Mouse (Mus musculus): ENCODE measurements around the gene Slc7a6. TPM values are rescaled to one million over a fixed set of nuclear protein-coding genes. Genes with fewer than 3 reads are reported as not detected.

The Slc7a6 gene
- polyA plus RNA-seq, 1 experiment from 2014 or later, result 77.2 TPM

DNA sequence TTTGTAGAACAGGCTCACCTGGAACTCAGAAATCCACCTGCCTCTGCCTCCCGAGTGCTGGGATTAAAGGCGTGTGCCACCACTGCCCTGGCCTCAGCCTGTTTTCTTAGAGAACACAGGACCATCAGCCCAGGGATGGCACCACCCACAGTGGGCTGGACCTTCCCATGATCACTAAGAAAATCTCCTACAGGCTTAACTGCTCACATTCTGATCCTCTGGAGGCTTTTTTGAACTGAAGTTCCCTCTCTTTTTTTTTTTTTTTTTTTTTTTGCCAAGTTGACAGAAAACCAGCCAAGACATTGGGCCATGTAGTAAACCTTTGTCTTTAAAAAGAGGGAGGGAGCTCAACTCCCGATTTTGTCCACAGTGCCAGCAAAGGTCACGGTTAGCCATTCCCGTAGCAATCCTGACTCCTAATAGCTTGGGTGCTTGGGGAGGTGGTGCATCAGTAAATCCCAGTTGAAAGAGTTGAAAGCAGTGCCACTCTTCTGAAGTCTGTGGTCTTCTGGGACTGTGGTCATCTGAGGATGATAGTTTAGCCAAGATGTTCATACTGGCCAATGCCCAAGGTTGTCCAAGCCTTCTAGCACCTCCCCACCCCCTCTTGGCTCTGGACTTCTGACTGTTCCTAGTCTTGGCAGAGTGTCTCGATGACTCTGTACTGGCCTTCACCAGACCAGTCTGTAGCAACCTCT lies 20.6 kb upstream of the Slc7a6 start:
- Histone ChIP-seq H3K27ac (no peak overlapping the region), H3K9ac (no peak overlapping the region), H3K9me3 (replicated peaks) (no peaks in the 10 kb centered on the region), H3K4me3 (no peak overlapping the region), H3K4me1 (peaks cover 8% of the 10 kb centered on the region), H3K36me3 (ENCODE audit: poor library complexity, severe bottlenecking) (no peaks in the 10 kb centered on the region), H3K4me2 (no peak overlapping the region), H3K27me3 (no peaks in the 10 kb centered on the region)
- no peak for ATAC-seq
- 88% methylated on average over 6 of the region's 6 CpGs for WGBS

DNA sequence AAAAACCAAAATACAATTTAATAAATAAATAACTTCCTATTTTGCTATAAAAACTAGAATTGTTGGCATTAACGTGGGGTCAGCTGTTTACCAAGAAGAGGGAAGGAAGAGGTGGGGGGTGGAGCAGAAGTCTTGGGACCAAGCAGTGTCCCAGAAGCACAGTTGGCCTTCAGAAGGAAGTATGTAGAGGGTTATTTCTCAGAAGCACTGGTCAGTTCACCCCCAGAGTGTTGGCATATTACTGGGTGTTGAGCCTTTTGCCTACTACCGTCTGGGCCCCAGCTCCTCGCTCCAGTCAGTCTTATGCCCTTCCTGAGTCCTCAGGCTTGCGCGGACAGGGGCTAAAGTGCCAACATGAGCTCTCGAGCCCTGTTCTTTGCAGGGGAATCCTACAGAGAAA lies 19.6 kb upstream of the Slc7a6 start:
- Histone ChIP-seq H3K9ac (no peak overlapping the region), H3K27me3 (no peaks in the 10 kb centered on the region), H3K27ac (no peak overlapping the region), H3K9me3 (replicated peaks) (no peaks in the 10 kb centered on the region), H3K36me3 (ENCODE audit: poor library complexity, severe bottlenecking) (no peaks in the 10 kb centered on the region), H3K4me3 (no peak overlapping the region), H3K4me2 (no peak overlapping the region), H3K4me1 (peaks cover 8% of the 10 kb centered on the region)
- WGBS, result 92% methylated on average over 6 of the region's 6 CpGs
- ATAC-seq, result no peak

- H3K4me3 ChIP-seq, result peak within 1 kb of the TSS; percentile 83
- no peaks in the 10 kb centered on the region for H3K9me3 ChIP-seq (replicated peaks)
- peaks cover 8% of the 10 kb centered on the region; the same call in 1 of the 2 replicates for H3K36me3 ChIP-seq (ENCODE audit: poor library complexity, severe bottlenecking)
- peak within 1 kb of the TSS; percentile 79 for H3K9ac ChIP-seq
- peaks cover 8% of the 10 kb centered on the region for H3K4me1 ChIP-seq
- peak within 1 kb of the TSS; percentile 78 for H3K4me2 ChIP-seq
- ATAC-seq, result peak; percentile 100
- no peaks in the 10 kb centered on the region for H3K27me3 ChIP-seq
- 2% methylated on average over 38 of the region's 38 CpGs for WGBS
- H3K27ac ChIP-seq, result 0 out of 2 replicates have a peak within 1 kb of the TSS, but pooled peaks have one; percentile 19
Observed at GRCm38 (mm10) chr8:106149801-106150652, 18.6 kb upstream of the Slc7a6 start, which contains the start of gene Pla2g15. Gene Pla2g15, plus strand, starts transcription at chr8:106150399.

DNA sequence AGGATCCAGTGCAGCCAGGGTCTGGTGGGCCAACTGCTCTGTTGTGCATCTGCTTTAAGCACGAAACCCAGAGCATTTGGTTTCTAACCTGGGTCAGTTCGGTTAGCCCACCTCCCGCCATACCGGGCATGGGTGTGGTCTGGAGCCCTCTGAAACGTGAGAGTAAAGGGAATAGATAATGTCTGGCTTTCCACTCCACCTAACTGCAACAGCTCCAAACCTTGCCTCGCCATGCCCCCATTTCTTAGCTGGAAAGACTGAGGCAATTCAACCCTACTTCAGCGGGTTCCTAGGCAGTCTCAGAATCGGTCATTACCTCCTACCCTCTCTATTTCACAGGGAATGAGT lies 18.0 kb upstream of the Slc7a6 start:
- no peak for ATAC-seq
- H3K4me1 ChIP-seq, result peaks cover 8% of the 10 kb centered on the region

GRCm38 (mm10) chr8:106151041-106151440 lies 17.6 kb upstream of the Slc7a6 start:
- Histone ChIP-seq H3K4me2 (peak overlapping the region; percentile 78), H3K9me3 (replicated peaks) (no peaks in the 10 kb centered on the region), H3K27me3 (no peaks in the 10 kb centered on the region), H3K4me1 (peaks cover 8% of the 10 kb centered on the region), H3K27ac (no peak overlapping the region), H3K4me3 (peak overlapping the region; percentile 83), H3K36me3 (ENCODE audit: poor library complexity, severe bottlenecking) (peaks cover 14% of the 10 kb centered on the region; the same call in 1 of the 2 replicates), H3K9ac (peak overlapping the region; percentile 79)
- 82% methylated on average over 9 of the region's 9 CpGs for WGBS
- ATAC-seq, result no peak

More for the DNA sequence above, 18.0 kb upstream of the Slc7a6 start:
- 20% methylated on average over 8 of the region's 8 CpGs for WGBS
- peak overlapping the region; percentile 83 for H3K4me3 ChIP-seq
- H3K27me3 ChIP-seq, result no peaks in the 10 kb centered on the region
- 0 out of 2 replicates have a peak overlapping the region, but pooled peaks have one; percentile 19 for H3K27ac ChIP-seq
- no peaks in the 10 kb centered on the region for H3K9me3 ChIP-seq (replicated peaks)
- peak overlapping the region; percentile 78 for H3K4me2 ChIP-seq
- H3K9ac ChIP-seq, result peak overlapping the region; percentile 79
- peaks cover 11% of the 10 kb centered on the region; the same call in 1 of the 2 replicates for H3K36me3 ChIP-seq (ENCODE audit: poor library complexity, severe bottlenecking)

DNA sequence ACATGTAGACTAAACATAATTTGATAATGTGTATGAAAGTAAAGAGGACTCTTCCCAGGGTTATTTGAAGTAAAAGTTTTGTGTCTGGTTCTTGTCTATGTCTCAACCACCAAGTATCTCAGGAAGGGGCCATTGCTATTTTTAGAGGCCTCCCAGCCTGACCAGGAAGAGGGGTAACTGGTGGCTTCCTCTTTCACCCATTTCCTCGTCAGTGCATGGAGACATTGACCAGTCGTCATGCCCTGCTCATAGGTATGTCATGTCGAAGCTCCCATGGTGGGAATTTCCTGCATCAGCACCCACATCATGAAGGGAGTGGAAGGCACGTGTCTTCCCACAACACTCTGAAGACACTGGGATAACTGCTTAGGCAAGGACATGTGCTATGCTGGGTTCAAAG lies 15.8 kb upstream of the Slc7a6 start:
- no peaks in the 10 kb centered on the region for H3K27me3 ChIP-seq
- no peaks in the 10 kb centered on the region for H3K9me3 ChIP-seq (replicated peaks)
- peaks cover 23% of the 10 kb centered on the region for H3K36me3 ChIP-seq (ENCODE audit: poor library complexity, severe bottlenecking)
- no peak overlapping the region for H3K9ac ChIP-seq
- WGBS, result 85% methylated on average over 4 of the region's 4 CpGs
- H3K4me2 ChIP-seq, result no peak overlapping the region
- no peak overlapping the region for H3K4me3 ChIP-seq
- ATAC-seq, result no peak
- peaks cover 8% of the 10 kb centered on the region for H3K4me1 ChIP-seq
- no peak overlapping the region for H3K27ac ChIP-seq

- no peaks in the 10 kb centered on the region for H3K4me1 ChIP-seq
- 98% methylated on average over 1 of the region's 1 CpGs for WGBS
- peaks cover 60% of the 10 kb centered on the region for H3K36me3 ChIP-seq (ENCODE audit: poor library complexity, severe bottlenecking)
- no peak overlapping the region for H3K4me3 ChIP-seq
- no peak for ATAC-seq
- H3K9ac ChIP-seq, result no peak overlapping the region
- no peaks in the 10 kb centered on the region for H3K27me3 ChIP-seq
- H3K9me3 ChIP-seq (replicated peaks), result no peaks in the 10 kb centered on the region
- H3K27ac ChIP-seq, result no peak overlapping the region
- no peak overlapping the region for H3K4me2 ChIP-seq
Observed at GRCm38 (mm10) chr8:106157419-106157818, 11.2 kb upstream of the Slc7a6 start.

DNA sequence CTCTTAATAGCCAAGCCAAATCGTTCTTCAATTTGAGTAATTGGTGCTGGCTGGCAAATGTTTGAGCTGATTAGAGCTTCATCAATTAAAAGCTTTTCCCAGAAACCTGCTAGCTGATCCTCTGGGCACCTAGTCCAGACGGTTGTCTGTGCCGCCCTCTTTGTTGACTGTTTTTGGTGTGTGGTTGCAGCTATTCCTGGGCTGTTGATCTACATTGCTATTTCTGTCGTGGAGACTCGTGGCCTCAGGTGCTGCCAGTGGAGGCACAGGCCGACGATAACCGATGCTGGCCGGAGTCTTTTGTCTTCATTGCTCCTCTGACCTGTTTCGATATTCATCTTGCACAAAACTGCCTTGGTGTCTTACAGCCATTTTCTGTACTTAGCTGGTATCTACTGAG lies 10.3 kb upstream of the Slc7a6 start:
- H3K9ac ChIP-seq, result no peak overlapping the region
- no peak overlapping the region for H3K4me3 ChIP-seq
- H3K27me3 ChIP-seq, result no peaks in the 10 kb centered on the region
- H3K9me3 ChIP-seq (replicated peaks), result no peaks in the 10 kb centered on the region
- H3K4me2 ChIP-seq, result no peak overlapping the region
- H3K4me1 ChIP-seq, result no peaks in the 10 kb centered on the region
- 91% methylated on average over 10 of the region's 10 CpGs for WGBS
- no peak overlapping the region for H3K27ac ChIP-seq
- H3K36me3 ChIP-seq (ENCODE audit: poor library complexity, severe bottlenecking), result peaks cover 69% of the 10 kb centered on the region
- ATAC-seq, result no peak

DNA sequence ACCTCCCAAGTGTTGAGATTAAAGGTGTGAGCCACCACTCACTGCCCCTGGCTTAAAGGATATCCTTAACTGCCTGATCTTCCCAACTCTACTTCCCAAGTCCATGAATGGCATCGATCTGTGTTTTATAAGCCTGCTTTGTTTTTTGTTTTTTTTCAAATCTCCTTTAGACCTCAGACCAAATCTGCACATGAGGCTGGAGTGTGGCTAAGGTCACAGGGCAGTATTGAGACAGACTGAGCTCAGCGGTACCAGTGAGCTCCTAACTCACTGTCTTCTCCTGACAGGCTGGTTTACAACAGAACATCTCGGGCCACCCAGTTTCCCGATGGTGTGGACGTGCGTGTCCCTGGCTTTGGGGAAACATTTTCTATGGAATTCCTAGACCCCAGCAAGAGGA lies 8.8 kb upstream of the Slc7a6 start:
- Histone ChIP-seq H3K27me3 (no peaks in the 10 kb centered on the region), H3K4me1 (no peaks in the 10 kb centered on the region), H3K4me3 (no peak overlapping the region), H3K4me2 (no peak overlapping the region), H3K9me3 (replicated peaks) (no peaks in the 10 kb centered on the region), H3K36me3 (ENCODE audit: poor library complexity, severe bottlenecking) (peaks cover 76% of the 10 kb centered on the region), H3K9ac (no peak overlapping the region), H3K27ac (no peak overlapping the region)
- 96% methylated on average over 6 of the region's 6 CpGs for WGBS
- no peak for ATAC-seq

DNA sequence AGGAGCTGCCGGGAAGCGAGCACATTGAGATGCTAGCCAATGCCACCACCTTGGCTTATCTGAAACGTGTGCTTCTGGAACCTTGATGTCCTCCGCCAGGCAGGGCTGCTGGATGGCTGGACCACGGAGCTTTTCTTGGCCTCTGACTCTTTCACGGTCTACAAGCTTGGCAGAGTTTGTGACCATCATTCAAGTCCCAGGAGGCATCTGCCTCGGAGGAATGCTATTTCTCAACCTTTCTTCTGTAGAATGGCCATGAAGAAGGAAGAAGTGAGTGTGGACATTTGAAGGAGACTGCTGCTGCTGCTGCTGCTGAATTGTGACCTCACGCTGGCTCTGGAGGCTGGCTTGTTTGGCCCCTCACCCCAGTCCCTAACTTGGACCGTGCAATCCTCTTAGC lies 5.4 kb upstream of the Slc7a6 start:
- Histone ChIP-seq H3K27ac (no peak overlapping the region), H3K27me3 (no peaks in the 10 kb centered on the region), H3K4me1 (peaks cover 7% of the 10 kb centered on the region; the same call in 1 of the 2 replicates), H3K36me3 (ENCODE audit: poor library complexity, severe bottlenecking) (peaks cover 56% of the 10 kb centered on the region), H3K9me3 (replicated peaks) (no peaks in the 10 kb centered on the region), H3K4me2 (no peak overlapping the region), H3K9ac (no peak overlapping the region), H3K4me3 (no peak overlapping the region)
- ATAC-seq, result no peak
- 94% methylated on average over 9 of the region's 9 CpGs for WGBS

DNA sequence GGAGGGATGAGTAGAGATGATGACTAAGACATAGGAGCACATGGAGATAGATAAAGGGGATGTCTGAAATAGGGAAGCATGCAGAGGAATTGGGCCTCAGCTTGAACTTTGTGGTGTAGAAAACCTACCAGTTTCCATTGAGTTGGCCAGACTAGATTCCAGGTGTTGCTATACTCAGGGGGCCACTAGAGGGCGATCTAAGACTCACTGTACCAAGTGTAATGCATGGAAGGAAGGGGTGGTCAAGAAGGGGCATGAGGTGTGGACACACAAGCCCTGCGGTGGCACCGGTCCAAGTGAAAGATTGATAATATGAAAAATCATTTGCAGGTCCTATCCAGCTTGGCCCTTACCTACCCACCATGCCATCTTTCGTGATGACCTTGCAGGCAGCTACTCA lies 3.2 kb upstream of the Slc7a6 start:
- 44% methylated on average over 4 of the region's 4 CpGs for WGBS
- peaks cover 17% of the 10 kb centered on the region for H3K4me1 ChIP-seq
- H3K27me3 ChIP-seq, result no peaks in the 10 kb centered on the region
- no peak overlapping the region for H3K4me2 ChIP-seq
- no peak overlapping the region for H3K9ac ChIP-seq
- no peak overlapping the region for H3K4me3 ChIP-seq
- peaks cover 42% of the 10 kb centered on the region for H3K36me3 ChIP-seq (ENCODE audit: poor library complexity, severe bottlenecking)
- no peak for ATAC-seq
- no peaks in the 10 kb centered on the region for H3K9me3 ChIP-seq (replicated peaks)
- H3K27ac ChIP-seq, result no peak overlapping the region

Data from forebrain, embryonic 13.5 days (tissue).